Mouse (Mus musculus) cerebellum, adult (tissue): ENCODE data around the gene Has3.
A peak's percentile ranks its signal among the peaks of the same experiment; 100 is the strongest.
"Not testable (repeated sequence)": the region's sequence is repeated elsewhere in the genome, so short reads cannot be mapped to it uniquely, and the experiment has no call there.

ENCODE experiments used
- ATAC-seq: cut with Nextera tagmentation; 2 replicates; pipeline ENCODE4 v1.9.2; 2017; ENCODE audit warnings: mild to moderate bottlenecking, moderate library complexity, mixed read lengths; ENCODE audit not compliant: insufficient number of reproducible peaks, low FRiP score, low TSS enrichment

The Has3 gene

GRCm38 (mm10) chr8:106884826-106885400 is 14.9 kb downstream of the Has3 start:
- not testable (repeated sequence) for ATAC-seq

- ATAC-seq, result peak; percentile 69
Observed at GRCm38 (mm10) chr8:106887336-106888189, 17.5 kb downstream of the Has3 start.

- ATAC-seq, result no peak
Observed at GRCm38 (mm10) chr8:106888803-106889202, 18.8 kb downstream of the Has3 start.

GRCm38 (mm10) chr8:106892210-106892805 is 22.3 kb downstream of the Has3 start:
- ATAC-seq, result no peak

- peak; percentile 56 for ATAC-seq
Observed at GRCm38 (mm10) chr8:106892806-106893451, 22.9 kb downstream of the Has3 start.

- peak; percentile 94 for ATAC-seq
Observed at GRCm38 (mm10) chr8:106893481-106894156, 23.6 kb downstream of the Has3 start, which contains the start of gene Utp4. Gene Utp4 (plus strand): TSS chr8:106893636.

GRCm38 (mm10) chr8:106899473-106899872 is 29.4 kb downstream of the Has3 start:
- ATAC-seq, result no peak

- no peak for ATAC-seq
Observed at GRCm38 (mm10) chr8:106905727-106906480, 35.9 kb downstream of the Has3 start.

GRCm38 (mm10) chr8:106906635-106907034 is 36.6 kb downstream of the Has3 start:
- no peak for ATAC-seq

GRCm38 (mm10) chr8:106907450-106907849 is 37.4 kb downstream of the Has3 start:
- ATAC-seq, result no peak

- ATAC-seq, result no peak
Observed at GRCm38 (mm10) chr8:106908291-106908690, 38.2 kb downstream of the Has3 start.

GRCm38 (mm10) chr8:106913631-106914030 is 43.6 kb downstream of the Has3 start:
- ATAC-seq, result no peak

- no peak for ATAC-seq
Observed at GRCm38 (mm10) chr8:106919721-106920394, 49.8 kb downstream of the Has3 start.

- ATAC-seq, result no peak
Observed at GRCm38 (mm10) chr8:106920395-106920741, 50.3 kb downstream of the Has3 start.

GRCm38 (mm10) chr8:106924057-106924456 is 54.0 kb downstream of the Has3 start:
- no peak for ATAC-seq

GRCm38 (mm10) chr8:106924904-106925349 is 54.9 kb downstream of the Has3 start:
- ATAC-seq, result no peak

GRCm38 (mm10) chr8:106925446-106925845 is 55.4 kb downstream of the Has3 start:
- ATAC-seq, result no peak

- 0 out of 2 replicates have a peak, but pooled peaks have one; percentile 36 for ATAC-seq
Observed at GRCm38 (mm10) chr8:106927247-106927646, 57.2 kb downstream of the Has3 start.

GRCm38 (mm10) chr8:106928182-106928581 is 58.1 kb downstream of the Has3 start:
- ATAC-seq, result not testable (repeated sequence)
